Mouse (Mus musculus) liver, embryonic 14.5 days (tissue): ENCODE data around the gene F8.

Experiments
- CTCF ChIP-seq: IDR thresholded peaks from 2 replicates; pipeline ENCODE4 v1.5.1; 2016; ENCODE audit warnings: antibody characterized with exemption, low read depth, control low read depth
- EP300 ChIP-seq: IDR thresholded peaks from 2 replicates; pipeline ENCODE4 v1.6.1; 2016; ENCODE audit warnings: antibody characterized with exemption, low read depth

- TF ChIP-seq EP300 (no peak), CTCF (no peak)
Measured at GRCm38 (mm10) chrX:75125606-75126005, 256.8 kb downstream of the F8 start.
